Mouse (Mus musculus) adrenal gland, postnatal 14 days (tissue): Measurements from ENCODE around the gene Fmnl1. TPM values are rescaled to one million over a fixed set of nuclear protein-coding genes. Genes with fewer than 3 reads are reported as not detected.
A peak's percentile ranks its signal among the peaks of the same experiment; 100 is the strongest.

Experiments used
- DNase-seq: peaks from one replicate; pipeline ENCODE4 v3.0.0; 2021; ENCODE audit warnings: mixed read lengths
- long read RNA-seq, 2 experiments: library from polyadenylated mRNA; stranded (forward); transcript quantifications; one replicate each; pipeline ENCODE4 v2.0.0; 2021
- total RNA-seq: library from RNA; stranded (reverse); gene quantifications from 2 replicates; pipeline ENCODE4 v1.2.3, GENCODE M21; 2021

The Fmnl1 gene
- total RNA-seq: 14.4 and 30.4 TPM in 2 replicates
- long read RNA-seq, experiment 1, partial matches to known transcripts: 3 of 11 reads
- long read RNA-seq, experiment 1, other reads (novel, unspliced or antisense): 4 of 11 reads
- long read RNA-seq, experiment 2, partial matches to known transcripts: 0 of 3 reads
- long read RNA-seq, experiment 2, other reads (novel, unspliced or antisense): 2 of 3 reads

DNA sequence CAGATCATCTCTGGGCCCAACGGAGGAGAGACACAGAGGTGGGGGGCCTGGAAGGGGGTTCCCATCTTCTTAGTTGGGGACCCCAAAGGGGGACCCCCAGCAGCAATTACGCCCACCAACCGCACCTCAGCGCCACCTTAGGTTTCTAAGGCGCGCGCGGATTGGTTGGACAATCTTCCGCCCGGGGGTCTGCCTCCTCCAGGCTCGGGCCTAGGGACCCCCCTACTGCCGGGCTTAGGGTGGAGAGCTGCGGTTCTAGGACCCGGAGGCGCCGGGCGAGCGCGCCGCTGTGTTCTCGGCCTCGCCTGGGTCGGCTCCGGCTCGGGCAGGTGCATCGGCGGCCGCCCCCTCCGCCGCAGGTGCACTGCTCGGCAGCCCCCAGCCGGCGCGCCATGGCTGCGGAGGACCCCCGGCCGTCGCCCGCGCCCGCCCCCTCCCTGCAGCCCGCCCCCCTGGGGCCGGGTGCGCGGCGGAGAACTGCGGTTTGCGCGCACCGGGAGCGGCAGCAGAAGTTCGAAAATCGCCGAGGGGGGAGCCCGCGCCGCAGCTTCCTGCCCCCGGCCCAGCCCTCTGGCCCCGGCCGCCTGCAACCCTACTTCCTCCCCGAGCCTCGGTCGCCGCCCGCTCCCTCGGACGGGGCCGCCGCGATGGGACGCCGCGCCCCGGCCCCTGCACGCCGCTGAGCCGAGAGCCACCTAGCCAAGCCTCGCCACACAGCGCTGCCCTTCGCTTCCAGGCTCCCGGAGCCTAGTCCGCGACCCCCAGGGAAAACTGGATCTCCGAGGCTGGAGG lies at the start of gene Fmnl1:
Gene Fmnl1, plus strand, starts transcription at position 614 of the 792 bp plus-strand sequence.
- peak; percentile 71 for DNase-seq

DNA sequence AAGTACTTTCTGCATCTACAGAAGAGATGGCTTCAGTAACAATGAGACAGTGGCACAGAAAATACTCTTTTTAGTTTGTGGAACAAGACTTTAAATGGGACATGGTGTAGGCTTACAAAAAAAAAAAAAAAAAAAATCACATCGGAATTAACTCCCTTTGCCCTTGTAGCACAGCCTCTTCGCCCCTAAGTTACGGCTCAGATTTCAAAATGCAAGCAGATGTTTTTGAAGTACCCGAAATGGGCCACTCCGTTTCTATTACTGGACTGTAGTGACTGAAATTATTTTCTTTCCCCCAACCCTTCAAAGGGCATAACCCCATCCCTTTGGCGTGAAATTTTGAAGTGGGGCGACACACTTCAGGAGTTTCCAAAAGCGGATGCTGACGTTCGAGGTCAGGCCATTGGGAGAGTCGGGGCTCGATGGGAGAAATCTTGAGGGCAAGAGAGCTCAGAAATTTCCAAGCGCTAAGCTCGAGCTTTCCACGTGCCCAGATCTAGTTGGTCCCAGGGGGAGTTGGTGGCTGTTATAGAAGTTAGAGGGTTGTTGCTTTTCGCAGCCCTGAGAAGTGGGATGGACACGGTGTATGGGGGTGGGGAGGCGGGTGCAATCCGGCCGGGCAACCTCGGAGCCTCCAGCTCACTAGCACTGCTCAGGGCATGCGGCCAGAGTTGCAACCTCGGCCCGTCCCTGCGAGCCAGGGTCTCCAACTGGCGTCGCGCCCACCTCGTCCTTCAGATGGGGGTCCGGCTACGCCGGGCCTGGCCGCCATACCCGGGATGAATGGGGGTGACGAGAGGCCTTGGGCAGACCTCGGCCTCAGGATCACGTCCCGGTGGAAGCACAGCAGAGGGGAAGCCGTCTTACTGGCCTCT lies 39.0 kb upstream of the Fmnl1 start, which contains the start of gene Hexim2:
Gene Hexim2, plus strand, starts transcription at position 729 of the 875 bp plus-strand sequence.
- DNase-seq: peak; percentile 79

DNA sequence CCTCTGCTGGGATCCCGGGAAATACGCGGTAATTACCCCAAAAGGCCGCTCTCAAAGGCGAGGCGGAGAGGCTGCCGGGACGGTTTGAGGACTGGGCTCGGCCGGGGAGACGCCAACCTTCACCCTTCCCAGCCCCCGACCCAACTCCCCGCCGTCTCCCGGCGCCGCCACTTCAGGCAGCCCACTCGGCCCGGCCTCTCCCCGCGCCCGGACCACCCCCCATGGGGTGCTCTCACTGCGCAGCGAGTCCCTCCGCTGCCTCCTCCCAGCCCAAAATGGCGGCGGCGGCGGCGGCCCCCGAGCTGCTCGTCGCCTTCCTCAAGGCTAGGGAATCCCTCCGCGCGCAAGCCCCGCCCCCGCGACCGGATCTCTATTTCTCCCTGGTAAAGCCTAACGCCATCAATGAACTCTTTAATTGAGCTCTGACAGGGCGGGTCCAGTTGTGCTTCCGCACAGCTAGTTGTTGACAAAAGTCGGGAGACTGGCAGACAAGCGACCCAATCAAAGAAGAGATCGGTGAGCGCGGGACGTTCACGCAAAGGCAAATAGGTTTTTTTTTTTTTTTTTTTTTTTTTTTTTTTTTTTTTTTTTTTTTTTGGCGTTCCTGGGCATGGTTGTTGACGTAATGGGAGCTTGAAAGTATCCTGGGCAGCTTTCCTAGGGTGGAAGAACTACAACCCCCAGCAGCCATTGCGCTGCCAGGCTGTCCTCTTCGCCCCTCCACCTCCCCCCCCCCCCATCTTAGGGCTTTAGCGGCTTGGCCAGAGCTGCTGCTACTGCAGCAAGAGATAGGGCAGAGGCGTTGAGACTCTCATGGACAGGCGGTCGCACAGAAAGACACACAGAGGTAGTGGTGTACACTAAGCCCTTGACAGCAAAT lies 38.1 kb upstream of the Fmnl1 start:
- DNase-seq: peak; percentile 100

DNA sequence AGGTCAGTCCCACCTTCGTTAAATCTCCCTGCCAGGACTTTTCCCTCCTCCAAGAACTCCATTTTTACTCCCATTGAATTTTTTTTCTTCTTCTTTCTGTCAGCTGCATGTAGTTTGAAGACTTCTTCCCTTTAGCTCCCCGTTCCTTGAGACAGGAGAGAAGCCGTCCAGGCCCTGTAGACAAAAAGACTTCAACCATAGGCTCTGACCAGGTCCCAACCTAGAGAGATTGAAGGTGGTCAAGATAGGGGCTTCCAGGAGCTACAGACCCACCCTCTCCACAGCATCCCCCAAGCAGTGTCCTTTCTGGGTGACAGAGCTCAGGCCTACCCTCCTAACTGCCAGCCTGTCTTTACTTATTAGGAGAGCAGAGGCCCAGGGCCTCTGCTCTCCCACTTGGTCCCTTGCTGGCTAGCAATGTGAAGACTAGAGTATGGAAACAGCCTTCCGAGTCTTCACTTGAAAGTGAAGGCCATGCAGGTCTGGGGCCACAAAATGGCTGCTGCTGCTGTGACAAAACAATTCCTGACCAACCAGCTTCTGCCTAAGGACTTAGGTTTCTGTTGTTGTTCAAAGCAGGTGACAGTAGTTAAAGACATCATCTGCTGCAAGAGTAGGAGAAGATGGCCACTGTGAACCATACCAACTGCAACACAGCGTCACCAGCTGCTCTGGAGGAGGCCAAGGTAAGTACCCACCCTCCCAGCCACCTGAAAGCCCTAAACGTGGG lies 37.3 kb upstream of the Fmnl1 start:
- DNase-seq: no peak

DNA sequence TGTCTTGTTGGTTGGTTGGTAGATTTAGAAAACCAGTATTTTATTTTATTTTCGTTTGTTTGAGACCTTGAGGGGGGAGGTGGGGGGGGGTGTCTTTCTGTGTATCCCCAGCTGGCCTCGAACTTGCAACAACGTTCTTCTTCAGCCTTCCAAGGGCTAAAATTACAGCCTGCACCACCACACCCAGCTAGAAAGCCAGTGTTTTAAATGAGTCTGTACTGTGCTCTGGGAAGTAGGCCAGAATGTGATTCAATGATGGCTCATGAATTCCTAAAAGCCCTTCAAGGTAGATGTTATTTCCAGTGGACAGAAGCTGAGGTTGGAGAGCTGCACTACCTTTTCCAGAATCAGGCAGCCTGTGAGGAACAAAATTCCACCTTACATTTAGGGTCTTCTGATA lies 36.7 kb upstream of the Fmnl1 start:
- peak; percentile 64 for DNase-seq

DNA sequence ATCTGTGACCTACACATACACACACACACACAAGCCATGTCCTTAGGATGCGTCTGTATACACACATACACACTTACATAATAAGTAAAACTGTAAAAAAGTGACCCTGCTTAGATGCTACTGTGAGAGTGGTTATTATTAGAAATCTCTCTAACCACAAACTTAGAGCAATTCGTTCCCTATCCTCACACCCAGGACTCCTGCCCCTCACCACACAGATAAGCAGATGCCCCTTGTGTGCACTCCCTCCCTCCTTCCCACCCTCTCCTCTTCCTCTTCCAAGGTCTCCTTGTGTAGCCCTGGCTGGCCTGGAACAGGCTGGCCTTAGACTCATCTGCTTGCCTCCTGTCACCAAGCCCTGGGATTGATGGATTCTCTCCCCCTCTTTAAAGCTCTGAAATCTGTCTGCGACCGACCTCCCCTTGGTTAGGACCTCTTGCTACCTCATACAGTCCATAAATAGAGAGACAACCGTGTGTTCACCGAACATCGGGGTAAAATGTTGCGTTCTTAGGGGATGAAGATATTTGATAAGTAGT lies 34.8 kb upstream of the Fmnl1 start:
- no peak for DNase-seq

DNA sequence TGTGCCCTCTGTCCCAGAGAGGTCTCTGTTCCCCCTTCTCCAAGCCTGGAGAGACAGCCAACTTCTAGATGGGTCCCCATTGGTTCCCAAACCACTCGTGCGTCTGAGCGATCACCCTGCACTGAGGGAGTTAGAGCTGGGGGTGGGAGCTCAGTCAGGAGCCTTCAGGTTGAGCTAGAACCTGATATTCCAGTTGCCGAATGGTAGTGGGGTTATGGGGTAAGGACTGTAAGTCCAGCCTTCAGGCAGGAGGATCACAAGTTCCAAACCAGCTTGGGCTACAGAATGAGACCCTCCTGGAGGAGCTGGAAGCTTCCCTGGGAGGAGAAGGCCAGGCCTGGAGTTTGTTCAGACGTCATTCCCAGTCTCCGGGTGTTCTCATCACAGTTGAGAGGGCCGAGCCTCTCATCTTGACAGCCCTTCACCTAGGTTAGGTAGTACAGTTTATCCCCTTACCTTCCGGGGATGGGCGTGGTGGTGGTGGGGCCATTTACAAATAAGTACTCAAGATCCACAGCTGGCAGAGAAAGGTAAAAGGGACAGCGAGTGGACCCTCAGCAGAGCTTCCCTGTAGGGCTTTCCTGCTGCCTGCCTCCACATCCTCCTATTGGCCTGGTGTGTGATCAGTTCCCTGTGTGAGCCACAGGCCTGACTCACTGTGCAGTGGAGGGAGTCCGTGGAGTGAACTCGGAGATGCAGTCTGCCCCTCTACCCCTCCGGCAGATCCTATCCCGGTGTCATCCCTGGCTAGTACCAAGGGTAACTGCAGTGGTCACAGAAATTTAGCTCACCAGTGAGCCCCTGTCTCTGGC lies 30.8 kb upstream of the Fmnl1 start:
- DNase-seq: peak; percentile 49

DNA sequence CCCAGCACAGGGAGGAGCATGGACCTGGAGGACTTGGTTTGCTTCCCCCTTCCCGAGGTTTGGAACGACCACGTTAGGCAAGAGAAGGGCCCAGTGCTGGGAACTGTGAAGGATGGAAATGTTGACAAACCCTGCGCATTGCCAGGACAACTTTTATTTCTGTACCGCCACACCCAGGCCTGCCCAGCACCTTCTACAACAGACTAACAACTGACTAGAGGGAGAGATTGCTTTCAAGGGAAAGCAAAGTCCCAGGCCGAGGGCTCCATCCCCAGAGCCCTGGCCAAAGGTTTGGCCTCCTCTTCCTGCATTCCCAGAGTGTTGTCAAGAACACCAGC lies 30.2 kb upstream of the Fmnl1 start:
- DNase-seq: no peak

DNA sequence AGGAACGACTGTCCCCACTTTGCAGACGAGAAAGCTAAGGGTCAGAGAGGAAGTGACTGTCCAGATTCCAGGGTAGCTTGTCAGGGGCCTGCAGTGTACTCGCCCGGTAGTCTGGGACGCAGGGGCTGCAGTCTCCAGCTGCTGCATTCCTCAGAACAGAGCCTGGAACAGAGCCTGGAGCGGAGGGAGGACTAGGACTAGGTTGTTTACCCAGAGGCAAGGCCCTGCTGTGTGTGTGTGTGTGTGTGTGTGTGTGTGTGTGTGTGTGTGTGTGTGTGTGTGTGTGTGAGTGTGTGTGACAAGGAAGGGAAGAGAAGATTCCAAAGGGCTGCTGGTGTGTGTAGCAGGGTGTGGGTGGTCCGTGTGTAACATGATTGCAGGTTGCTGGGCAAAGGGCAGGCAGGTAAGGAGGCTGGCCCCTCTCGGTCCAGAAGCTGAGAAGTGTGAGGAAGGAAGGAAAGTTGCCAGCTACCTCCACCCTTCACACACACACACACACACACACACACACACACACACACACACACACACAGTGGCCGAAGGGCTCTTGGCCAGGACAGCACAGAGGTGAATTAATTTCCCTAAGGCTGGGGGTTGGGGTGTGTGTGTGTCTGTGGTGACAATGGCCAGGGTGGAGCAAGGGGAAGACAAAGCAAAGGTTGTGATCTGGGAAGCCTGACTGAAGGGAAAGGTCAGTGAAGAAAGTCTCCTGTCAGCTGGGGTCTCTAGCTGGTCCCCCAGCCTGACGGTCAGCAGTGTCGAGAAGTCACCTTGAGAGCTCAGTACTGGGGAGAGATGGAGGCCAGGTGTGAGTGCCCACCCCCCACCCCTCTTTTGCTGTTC lies 29.6 kb upstream of the Fmnl1 start:
- peak; percentile 76 for DNase-seq

DNA sequence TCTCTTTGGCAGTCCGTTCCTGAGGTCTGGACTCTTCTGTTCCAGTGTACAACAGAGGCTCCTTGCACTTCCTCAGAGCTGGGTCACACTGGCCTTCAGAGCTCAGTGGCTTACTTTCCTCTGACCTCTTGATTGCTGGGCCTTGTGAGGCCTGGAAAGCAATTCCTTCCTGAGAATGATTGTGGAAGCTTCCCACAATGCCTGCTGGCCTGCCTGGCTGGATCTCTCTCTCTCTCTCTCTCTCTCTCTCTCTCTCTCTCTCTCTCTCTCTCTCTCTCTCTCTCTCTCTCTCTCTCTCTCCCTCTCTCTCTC lies 29.0 kb upstream of the Fmnl1 start:
- DNase-seq: peak; percentile 57

DNA sequence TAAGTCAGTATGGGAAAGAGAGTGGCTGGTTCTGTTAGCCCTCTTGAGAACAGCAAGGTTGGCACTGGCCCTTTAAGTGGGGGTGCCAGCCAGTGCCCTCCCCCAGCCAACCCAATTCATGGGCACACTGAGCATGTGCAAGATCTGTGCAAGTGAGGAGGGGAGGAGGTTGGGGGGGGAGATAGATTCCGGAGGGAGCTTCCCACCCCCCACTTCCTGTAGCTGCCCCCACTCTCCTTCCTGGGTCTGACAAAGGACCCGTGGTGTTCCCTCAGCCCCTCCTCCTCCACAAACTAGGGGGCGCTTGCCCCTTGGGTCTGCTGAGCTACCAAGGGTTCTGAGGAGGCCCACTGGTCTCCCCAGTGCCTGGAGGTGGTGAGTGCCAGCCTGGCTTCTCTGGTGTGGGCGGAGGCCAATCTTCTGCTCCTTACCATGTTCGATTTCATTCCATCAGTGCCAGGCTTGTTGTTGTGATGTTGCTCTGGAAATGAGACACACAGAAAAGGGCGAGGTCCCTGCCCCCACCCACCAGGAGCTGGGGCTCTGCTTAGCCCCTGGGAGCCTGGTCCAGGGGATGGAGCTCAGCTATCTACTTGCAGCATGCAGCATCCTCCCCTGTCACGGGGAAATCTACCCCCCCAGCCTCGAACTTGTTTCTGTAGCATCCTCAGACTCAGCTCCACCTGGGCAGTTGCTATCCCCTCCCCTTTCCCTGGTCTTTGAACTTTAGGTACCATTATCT lies 28.3 kb upstream of the Fmnl1 start:
- DNase-seq: peak; percentile 89

DNA sequence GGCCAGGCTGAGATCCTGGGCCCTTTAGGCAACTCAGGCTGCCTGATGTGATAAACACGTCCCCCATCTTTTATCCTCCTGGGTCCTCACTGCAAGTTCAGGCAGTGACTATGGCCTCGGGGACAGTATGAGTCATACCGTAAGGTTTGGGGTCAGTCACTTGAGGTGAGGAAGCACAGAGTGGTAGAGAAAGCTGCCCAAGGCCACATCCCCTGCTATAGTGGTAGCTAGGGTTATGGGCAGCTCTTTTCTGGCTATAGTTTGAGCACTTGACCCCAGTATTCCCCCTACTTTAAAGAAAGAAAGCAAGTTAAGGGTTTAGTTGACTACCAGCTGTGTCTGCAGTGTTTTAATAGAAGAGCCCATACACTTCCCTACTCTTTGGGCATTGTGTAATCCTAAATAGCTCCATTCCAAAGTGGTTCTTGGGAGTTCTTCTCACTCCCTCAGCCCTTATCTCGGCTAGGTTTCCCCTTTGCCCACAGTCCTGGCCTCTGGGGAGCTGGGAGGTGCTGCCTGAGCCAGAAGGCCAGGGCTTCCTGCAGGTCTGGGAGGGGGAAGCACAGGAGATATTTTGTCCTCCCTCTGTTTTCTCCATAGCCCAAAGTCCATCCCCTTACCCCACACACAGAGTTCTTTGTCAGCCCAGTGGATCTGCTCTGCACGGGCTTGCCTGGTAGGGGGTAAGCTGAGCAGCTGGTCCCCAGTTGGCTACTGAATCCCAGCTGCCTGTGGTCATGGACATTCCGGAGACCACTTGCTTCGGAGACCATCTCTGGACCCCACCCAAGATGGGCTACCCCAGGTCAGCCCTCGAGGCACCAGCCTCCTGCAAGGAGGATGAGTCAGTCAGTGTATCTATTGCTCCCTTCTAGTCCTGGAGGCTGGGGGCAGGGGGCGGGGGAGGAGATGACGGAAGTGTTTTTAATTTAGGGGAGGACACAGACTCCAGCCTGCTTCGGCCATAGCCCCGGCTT lies 26.3 kb upstream of the Fmnl1 start:
- DNase-seq: peak; percentile 62

DNA sequence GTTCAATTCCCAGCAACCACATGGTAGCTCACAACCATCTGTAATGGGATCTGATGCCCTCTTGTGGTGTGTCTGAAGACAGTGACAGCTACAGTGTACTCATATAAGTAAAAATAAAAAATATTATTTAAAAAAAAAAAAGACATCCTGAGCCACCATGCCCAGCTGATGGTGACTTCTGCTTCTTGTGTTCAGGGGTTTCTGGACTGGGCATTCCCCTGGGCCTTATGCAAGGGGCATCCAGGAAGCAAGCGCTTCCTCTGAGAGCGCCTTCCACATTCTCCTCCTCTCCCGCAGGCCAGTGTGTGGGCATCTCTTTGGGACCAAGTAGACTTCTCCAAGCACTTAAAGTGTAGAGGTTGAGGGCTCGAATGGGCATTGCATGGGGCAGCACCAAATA lies 24.5 kb upstream of the Fmnl1 start:
- no peak for DNase-seq

DNA sequence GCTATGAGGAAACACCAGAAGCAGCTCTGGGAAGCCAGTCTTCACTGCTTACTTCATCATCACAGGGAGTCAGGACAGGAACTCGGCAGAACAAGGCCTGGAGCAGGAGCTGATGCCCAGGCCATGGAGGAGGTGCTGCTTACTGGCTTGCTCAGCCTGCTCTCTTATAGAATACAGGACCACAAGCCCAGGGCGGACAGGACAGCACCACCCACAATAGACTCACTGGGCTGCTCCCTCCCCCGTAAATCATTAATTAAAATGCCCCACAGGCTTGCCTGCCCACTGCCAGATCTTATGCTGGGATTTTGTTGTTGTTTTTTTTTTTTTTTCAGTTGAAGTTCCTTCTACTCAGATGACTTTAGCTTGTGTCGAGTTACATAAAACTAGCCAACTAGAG lies 23.1 kb upstream of the Fmnl1 start:
- DNase-seq: no peak

DNA sequence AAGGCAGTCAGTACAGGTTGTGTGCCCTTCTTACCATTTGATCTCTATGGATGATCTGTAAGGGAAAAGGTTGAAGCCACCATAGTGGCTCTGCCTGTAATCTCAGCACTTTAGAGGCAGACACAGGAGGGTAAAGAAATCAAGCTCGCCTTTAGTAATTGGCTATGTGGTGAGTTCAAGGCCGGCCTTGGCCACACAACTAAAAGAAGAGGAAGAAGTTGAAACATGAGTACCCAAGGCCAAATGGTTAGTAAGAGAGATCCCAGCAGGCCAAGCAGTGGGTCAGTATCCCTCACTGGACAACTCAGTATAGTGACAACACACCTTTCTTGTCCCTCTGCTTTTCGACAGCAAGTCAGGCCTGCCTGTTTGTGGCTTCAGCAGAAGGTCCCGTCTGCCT lies 21.1 kb upstream of the Fmnl1 start:
- no peak for DNase-seq

DNA sequence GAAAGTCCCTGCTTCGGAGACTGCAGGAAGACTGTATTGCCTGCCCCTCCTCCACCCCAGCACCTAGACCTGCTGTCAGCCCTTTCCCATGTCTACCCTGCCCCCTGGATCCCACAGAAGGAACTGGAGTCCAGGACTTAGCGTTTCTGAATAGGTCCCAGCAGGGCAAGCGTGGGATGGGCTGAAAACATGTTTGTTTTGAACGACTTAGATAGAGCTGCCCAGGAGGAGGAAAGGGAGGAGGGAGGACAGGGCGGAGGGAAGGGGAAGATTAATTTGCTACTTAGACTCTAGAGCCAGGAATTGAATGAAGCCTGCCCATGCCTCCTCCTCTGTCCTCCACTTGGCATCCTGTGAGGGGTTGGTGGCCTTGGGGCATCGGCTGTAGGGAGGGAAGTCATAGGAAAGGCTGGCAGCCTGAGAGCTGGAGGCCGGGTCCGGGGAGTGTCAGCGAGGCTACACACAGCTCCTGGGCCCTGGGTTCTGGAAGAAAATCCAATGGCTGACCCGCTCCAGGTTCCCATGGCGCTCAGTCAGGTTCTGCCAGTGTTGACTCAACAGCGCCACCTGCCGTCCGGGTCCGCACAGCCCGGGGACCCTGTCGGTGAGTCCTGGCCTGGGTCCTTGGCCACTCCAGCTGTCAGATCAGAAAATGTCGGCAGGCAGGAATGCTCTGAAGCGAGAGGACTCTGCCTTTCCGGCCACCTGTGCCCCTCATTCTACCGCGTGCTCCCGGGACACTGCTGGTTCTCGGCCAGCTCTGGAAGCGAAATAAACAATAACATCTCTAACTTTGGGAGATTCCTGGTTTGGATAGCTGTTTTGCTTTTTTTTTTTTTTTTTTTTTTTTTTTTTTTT lies 12.1 kb upstream of the Fmnl1 start:
- DNase-seq: peak; percentile 99
